Mouse (Mus musculus): ENCODE results near the gene Bri3. TPM values are rescaled to one million over a fixed set of nuclear protein-coding genes. Genes with fewer than 3 reads are reported as not detected.

The Bri3 gene
- total and polyA plus RNA-seq, 3 experiments = 21.6 to 40.5 TPM; not detected in 1

DNA sequence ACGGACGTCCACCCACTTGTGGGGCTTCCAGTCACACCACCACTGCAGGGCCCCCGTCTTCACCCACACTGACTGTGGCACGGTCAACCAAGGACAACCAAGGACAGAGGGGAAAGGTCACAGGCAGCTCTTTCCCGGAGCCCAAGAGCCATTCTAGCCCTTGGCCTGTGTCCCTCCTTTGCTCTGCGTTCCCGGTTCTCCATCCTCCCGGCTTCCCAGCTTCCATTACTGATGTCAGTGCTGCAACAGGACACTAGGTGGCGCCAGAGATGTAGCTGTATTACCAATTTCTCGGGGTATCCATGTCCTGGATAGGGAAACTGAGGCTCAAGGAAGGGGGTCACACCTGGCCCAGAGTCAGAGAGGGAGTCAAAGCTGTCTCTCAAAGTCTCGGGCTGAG lies 36.8 kb upstream of the Bri3 start (continued):
- TF ChIP-seq MEF2A (IDR thresholded peaks at IDR 0.05; ENCODE audit: extremely low read depth, insufficient replicate concordance, low read depth, low read length, poor library complexity, severe bottlenecking) (no peak), CHD1 (IDR thresholded peaks at IDR 0.05; ENCODE audit: low read depth, low read length) (no peak), EP300 (IDR thresholded peaks at IDR 0.05; ENCODE audit: low read depth in 1 of 2, low read length in 2 of 2) (no peak)

DNA sequence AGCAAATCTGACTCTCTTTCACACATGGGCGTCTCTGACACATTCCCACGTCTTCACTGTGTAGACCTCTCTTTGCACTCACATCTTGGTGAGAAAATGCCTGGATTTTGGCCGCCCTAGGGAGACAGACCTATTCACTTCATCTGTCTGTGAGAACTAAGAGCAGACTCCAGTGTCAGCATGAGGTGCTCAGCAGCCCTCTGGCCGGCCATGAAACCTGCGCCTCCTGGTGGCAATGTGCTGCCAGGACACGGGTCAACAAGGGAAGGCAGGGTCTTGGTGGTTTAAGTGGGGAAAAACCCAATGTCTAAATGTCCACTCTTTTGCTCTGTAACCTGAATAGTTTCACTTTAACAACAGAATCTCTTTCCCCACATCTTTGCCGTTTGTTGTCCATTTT lies 29.8 kb upstream of the Bri3 start:
- no peak overlapping the region for H3K4me3 ChIP-seq (ENCODE audit: control insufficient read depth in 1 of 2, insufficient read depth in 1 of 2, low read depth in 2 of 2, low read length in 2 of 2)
- peak; percentile 62 for DNase-seq (ENCODE audit: low read depth, low spot score)
- no peak overlapping the region for H3K27ac ChIP-seq (ENCODE audit: control insufficient read depth, low read depth, low read length)
- H3K4me1 ChIP-seq (ENCODE audit: control insufficient read depth in 1 of 2, insufficient read depth in 2 of 2, low read length in 2 of 2) = peaks cover 0 to 9% of the 10 kb centered on the region in 2 experiments; a peak in 1 of 4 replicates
- TF ChIP-seq RCOR1 (IDR thresholded peaks at IDR 0.05; ENCODE audit: low read depth, low read length) (no peak), ZMIZ1 (IDR thresholded peaks at IDR 0.05; ENCODE audit: low read depth, low read length) (no peak), SMC3 (IDR thresholded peaks at IDR 0.05; ENCODE audit: low read depth, low read length) (peak; percentile 84), NELFE (IDR thresholded peaks at IDR 0.05; ENCODE audit: low read depth, low read length) (no peak), MYC (IDR thresholded peaks at IDR 0.05; ENCODE audit: low read depth, low read length) (no peak), TBP (IDR thresholded peaks at IDR 0.05; ENCODE audit: low read depth, low read length) (no peak), JUND (IDR thresholded peaks at IDR 0.05; ENCODE audit: low read depth, low read length) (no peak), RAD21 (IDR thresholded peaks at IDR 0.05; ENCODE audit: low read depth, low read length) (peak; percentile 54), POLR2AphosphoS5 (IDR thresholded peaks at IDR 0.05; ENCODE audit: borderline replicate concordance, low read depth, low read length) (no peak), GATA1 (IDR thresholded peaks at IDR 0.05; ENCODE audit: low read depth, low read length) (no peak), MAFK (IDR thresholded peaks at IDR 0.05; ENCODE audit: borderline replicate concordance, low read depth, low read length) (no peak), ZKSCAN1 (IDR thresholded peaks at IDR 0.05; ENCODE audit: low read depth, low read length) (no peak), ZNF384 (IDR thresholded peaks at IDR 0.05; ENCODE audit: low read depth, low read length) (no peak), KAT2A (conservative IDR thresholded peaks at IDR 0.05; ENCODE audit: low read depth, low read length) (no peak), USF2 (IDR thresholded peaks at IDR 0.05; ENCODE audit: borderline replicate concordance in 1 of 2, insufficient read depth in 1 of 2, low read depth in 1 of 2, low read length in 2 of 2) (no peak), GABPA (IDR thresholded peaks at IDR 0.05; ENCODE audit: low read depth, low read length) (no peak), E2F4 (IDR thresholded peaks at IDR 0.05; ENCODE audit: borderline replicate concordance, low read depth, low read length) (no peak), NRF1 (IDR thresholded peaks at IDR 0.05; ENCODE audit: insufficient read depth, low read depth, low read length, poor library complexity, severe bottlenecking) (no peak), HCFC1 (IDR thresholded peaks at IDR 0.05; ENCODE audit: low read depth, low read length) (no peak), CTCF (IDR thresholded peaks at IDR 0.05 in 2 of 3, conservative IDR thresholded peaks at IDR 0.05 in 1 of 3; ENCODE audit: control insufficient read depth in 1 of 3, insufficient read depth in 1 of 3, low read depth in 2 of 3, low read length in 3 of 3, poor library complexity in 1 of 3, severe bottlenecking in 1 of 3) (peak; percentile 83 to 90 (median 89)), UBTF (IDR thresholded peaks at IDR 0.05; ENCODE audit: borderline replicate concordance, insufficient read depth, low read depth, low read length) (no peak), MAZ (IDR thresholded peaks at IDR 0.05; ENCODE audit: low read depth, low read length) (no peak), POLR2AphosphoS2 (IDR thresholded peaks at IDR 0.05; ENCODE audit: low read length) (no peak), MEF2A (IDR thresholded peaks at IDR 0.05; ENCODE audit: extremely low read depth, insufficient replicate concordance, low read depth, low read length, poor library complexity, severe bottlenecking) (no peak), ZC3H11A (IDR thresholded peaks at IDR 0.05; ENCODE audit: low read depth, low read length) (0 out of 2 replicates have a peak, but pooled peaks have one; percentile 37)
- H3K36me3 ChIP-seq (ENCODE audit: control insufficient read depth in 1 of 2, insufficient read depth in 2 of 2, low read length in 2 of 2) = no peaks in the 10 kb centered on the region
- no peak overlapping the region for H3K9ac ChIP-seq (ENCODE audit: control insufficient read depth, low read depth, low read length, poor library complexity, severe bottlenecking)
- no peaks in the 10 kb centered on the region for H3K79me2 ChIP-seq (ENCODE audit: control insufficient read depth, insufficient read depth, low read length, poor library complexity)
- H3K27me3 ChIP-seq (ENCODE audit: control insufficient read depth in 1 of 2, insufficient read depth in 2 of 2, low read length in 2 of 2) = no peaks in the 10 kb centered on the region
- no peaks in the 10 kb centered on the region for H3K9me3 ChIP-seq (replicated peaks; ENCODE audit: insufficient read depth, low read length)
